Mouse (Mus musculus) stomach, embryonic 14.5 days (tissue): Measurements from ENCODE around the gene Atp9a. TPM values are rescaled to one million over a fixed set of nuclear protein-coding genes. Genes with fewer than 3 reads are reported as not detected.

Source experiments
- ATAC-seq: fragments of 200-750 bp; cut with Nextera tagmentation; 2 replicates; pipeline ENCODE4 v1.8.0; 2017; ENCODE audit warnings: low read depth, moderate TSS enrichment; ENCODE audit not compliant: insufficient number of reproducible peaks, insufficient read depth, low FRiP score
- H3K27ac ChIP-seq: fragments of 300-500 bp; sonication (generic); 2 replicates; pipeline ENCODE4 v1.5.1; 2014; ENCODE audit warnings: mild to moderate bottlenecking, low read length, moderate library complexity, mixed read lengths
- H3K27me3 ChIP-seq: fragments of 300-500 bp; sonication (generic); 2 replicates; pipeline ENCODE4 v1.6.1; 2014; ENCODE audit warnings: low read length, control low read depth, mixed read lengths; ENCODE audit not compliant: control insufficient read depth, insufficient read depth
- H3K36me3 ChIP-seq: fragments of 300-500 bp; sonication (generic); 2 replicates; pipeline ENCODE4 v1.6.1; 2014; ENCODE audit warnings: mild to moderate bottlenecking, control low read depth, low read length, moderate library complexity, mixed read lengths; ENCODE audit not compliant: control insufficient read depth, insufficient read depth
- H3K4me1 ChIP-seq: fragments of 300-500 bp; sonication (generic); 2 replicates; pipeline ENCODE4 v1.6.1; 2014; ENCODE audit warnings: low read length, control low read depth, mixed read lengths; ENCODE audit not compliant: control insufficient read depth, insufficient read depth
- H3K4me2 ChIP-seq: fragments of 300-500 bp; sonication (generic); replicated peaks from 2 replicates; pipeline ENCODE4 v1.6.1; 2014; ENCODE audit warnings: low read depth, low read length, control low read depth
- H3K4me3 ChIP-seq: fragments of 300-500 bp; sonication (generic); 2 replicates; pipeline ENCODE4 v1.5.1; 2014; ENCODE audit warnings: low read depth, low read length, control low read depth
- H3K9ac ChIP-seq: fragments of 300-500 bp; sonication (generic); replicated peaks from 2 replicates; pipeline ENCODE4 v1.6.1; 2014; ENCODE audit warnings: low read depth, mild to moderate bottlenecking, control low read depth, low read length, moderate library complexity, mixed read lengths
- H3K9me3 ChIP-seq: fragments of 300-500 bp; sonication (generic); 2 replicates; pipeline ENCODE4 v1.6.1; 2016; ENCODE audit warnings: low read depth, low read length, control low read depth; ENCODE audit not compliant: control insufficient read depth
- WGBS: fragments of 180-500 bp; shearing (Covaris S2); extraction: QIAGEN DNeasy Blood & Tissue Kit; methylation state at CpG from one replicate; pipeline ENCODE4 v1.1.7; 2014; 5-methylcytosine and 5-hydroxymethylcytosine counted together
- polyA plus RNA-seq: library from polyadenylated mRNA; unstranded; fragments of >200 nt; fragmentation: Nextera tagmentation; extraction: Ambion mirVana; gene quantifications from 2 replicates; pipeline ENCODE4 v1.2.1, GENCODE M21; 2014

Gene Atp9a
- polyA plus RNA-seq, 1 experiment from 2014 or later, result 12.6 TPM

DNA sequence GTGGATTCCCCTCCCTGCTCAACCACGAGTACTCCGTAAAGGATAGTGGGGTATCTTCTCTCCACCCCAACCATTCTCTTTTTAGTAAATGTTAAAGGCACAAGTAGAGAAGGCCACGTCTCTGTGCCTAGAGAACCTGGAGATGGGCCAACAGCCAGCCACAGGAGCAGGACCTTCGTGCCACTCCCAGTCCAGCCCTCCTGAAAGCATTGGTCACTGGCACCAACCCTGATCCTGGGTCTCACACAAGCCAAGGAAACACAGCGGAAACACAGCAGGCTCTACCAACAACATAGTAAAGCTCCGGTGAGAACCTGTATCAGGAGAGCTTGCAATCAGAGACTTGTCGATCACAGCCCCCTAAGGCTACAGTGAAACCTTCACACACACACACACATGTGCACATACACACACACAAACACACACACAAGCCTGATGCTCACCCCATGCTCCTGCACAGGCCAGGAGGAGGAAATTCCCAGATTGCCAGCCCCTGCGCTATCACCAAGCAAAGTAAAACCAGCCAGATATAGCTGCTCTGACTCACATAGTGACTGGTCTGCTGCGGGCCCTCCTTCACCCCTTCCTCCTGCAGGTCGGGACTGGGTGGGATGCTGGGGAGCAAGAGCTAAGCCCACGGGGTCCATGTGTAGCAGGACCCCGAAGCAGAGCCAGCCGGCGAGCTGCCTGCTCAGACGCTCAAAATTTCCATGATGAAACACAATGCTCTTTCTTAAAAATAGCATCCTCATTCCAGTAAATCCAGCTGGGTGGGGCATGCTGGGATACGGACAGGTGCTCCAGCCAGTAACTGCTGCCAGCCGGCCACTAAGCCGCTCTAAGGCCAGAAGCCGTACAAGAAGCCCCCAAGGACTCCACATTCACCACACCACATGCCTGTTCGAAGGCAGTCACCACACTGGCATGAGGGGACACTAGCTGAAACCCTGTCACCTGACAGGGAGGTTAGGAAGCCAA lies 29.7 kb downstream of the Atp9a start:
- WGBS, result 82% methylated on average over 20 of the region's 20 CpGs
- Histone ChIP-seq H3K4me3 (no peak overlapping the region), H3K27me3 (no peaks in the 10 kb centered on the region), H3K4me1 (no peaks in the 10 kb centered on the region), H3K9ac (no peak overlapping the region), H3K4me2 (no peak overlapping the region), H3K27ac (no peak overlapping the region), H3K9me3 (no peaks in the 10 kb centered on the region), H3K36me3 (no peaks in the 10 kb centered on the region)
- no peak for ATAC-seq

DNA sequence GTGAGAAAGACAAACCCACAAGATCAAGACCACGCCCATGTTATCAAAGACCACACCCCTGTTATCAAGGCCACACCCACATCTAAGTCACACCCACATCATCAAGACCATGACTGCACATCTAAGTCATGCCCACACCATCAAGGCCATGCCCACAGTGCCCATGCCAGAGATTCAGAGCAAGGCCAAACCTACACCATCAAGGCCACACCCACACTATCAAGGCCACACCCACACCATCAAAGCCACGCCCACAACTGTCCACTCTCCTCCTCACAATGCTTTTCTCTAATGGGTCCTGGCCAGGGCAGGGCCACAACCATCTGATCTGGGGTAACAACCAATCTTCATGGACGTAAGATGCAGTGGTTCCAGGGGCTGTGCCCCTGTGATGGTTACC lies 31.2 kb downstream of the Atp9a start:
- H3K4me1 ChIP-seq, result no peaks in the 10 kb centered on the region
- 76% methylated on average over 3 of the region's 3 CpGs for WGBS
- H3K27me3 ChIP-seq, result no peaks in the 10 kb centered on the region
- H3K9me3 ChIP-seq, result no peaks in the 10 kb centered on the region
- H3K9ac ChIP-seq, result no peak overlapping the region
- H3K4me3 ChIP-seq, result no peak overlapping the region
- no peak overlapping the region for H3K27ac ChIP-seq
- no peak overlapping the region for H3K4me2 ChIP-seq
- 0 out of 2 replicates have a peak, but pooled peaks have one; percentile 10 for ATAC-seq
- no peaks in the 10 kb centered on the region; the same call in 1 of the 2 replicates for H3K36me3 ChIP-seq

DNA sequence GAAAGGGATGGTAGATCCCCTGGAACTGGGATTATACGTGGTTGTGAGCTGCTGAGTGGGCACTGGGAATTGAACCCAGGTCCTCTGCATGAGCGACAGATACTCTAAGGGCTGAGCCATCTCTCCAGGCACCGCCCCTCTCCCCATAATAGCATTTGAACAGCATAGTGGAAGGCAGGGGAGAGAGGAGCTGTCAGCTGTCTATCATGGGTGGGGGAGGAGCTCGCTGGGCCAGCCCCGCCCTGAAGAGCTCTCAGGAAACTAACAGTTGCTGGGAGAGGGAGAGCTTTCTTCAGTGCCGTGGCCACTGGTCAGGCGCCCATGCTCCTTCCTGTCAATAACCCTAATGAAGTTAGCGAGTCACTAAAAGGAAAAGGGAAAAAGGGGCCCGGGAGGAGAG lies 34.4 kb downstream of the Atp9a start:
- H3K4me1 ChIP-seq, result no peaks in the 10 kb centered on the region
- H3K27ac ChIP-seq, result no peak overlapping the region
- no peak overlapping the region for H3K4me3 ChIP-seq
- ATAC-seq, result no peak
- no peaks in the 10 kb centered on the region for H3K9me3 ChIP-seq
- 41% methylated on average over 9 of the region's 9 CpGs for WGBS
- H3K4me2 ChIP-seq, result no peak overlapping the region
- H3K27me3 ChIP-seq, result no peaks in the 10 kb centered on the region
- no peaks in the 10 kb centered on the region; the same call in 1 of the 2 replicates for H3K36me3 ChIP-seq
- H3K9ac ChIP-seq, result no peak overlapping the region

DNA sequence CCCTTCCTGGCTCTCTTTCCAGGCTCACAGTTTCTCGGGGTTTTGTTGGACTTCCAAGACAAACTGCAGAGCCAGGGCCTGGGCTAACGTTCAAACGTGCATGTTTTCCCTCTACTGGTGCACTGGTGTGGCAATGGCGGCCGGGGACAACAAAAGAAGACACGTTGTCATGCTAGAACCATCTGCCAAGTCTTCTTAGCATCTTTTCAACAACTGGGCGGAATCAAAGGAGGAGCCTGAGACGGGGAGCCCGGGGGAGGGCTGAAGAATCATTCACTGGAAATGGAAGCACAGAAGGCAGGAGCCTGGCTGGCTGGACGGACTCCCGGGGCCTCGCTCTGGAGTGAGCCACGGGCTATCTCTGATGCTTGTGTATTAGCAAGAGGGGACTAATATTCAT lies 39.9 kb downstream of the Atp9a start:
- H3K9me3 ChIP-seq, result no peaks in the 10 kb centered on the region
- H3K9ac ChIP-seq, result no peak overlapping the region
- no peaks in the 10 kb centered on the region; the same call in 1 of the 2 replicates for H3K36me3 ChIP-seq
- 68% methylated on average over 13 of the region's 13 CpGs for WGBS
- no peak overlapping the region for H3K27ac ChIP-seq
- H3K4me1 ChIP-seq, result no peaks in the 10 kb centered on the region
- ATAC-seq, result no peak
- H3K27me3 ChIP-seq, result no peaks in the 10 kb centered on the region
- H3K4me3 ChIP-seq, result no peak overlapping the region
- H3K4me2 ChIP-seq, result no peak overlapping the region

DNA sequence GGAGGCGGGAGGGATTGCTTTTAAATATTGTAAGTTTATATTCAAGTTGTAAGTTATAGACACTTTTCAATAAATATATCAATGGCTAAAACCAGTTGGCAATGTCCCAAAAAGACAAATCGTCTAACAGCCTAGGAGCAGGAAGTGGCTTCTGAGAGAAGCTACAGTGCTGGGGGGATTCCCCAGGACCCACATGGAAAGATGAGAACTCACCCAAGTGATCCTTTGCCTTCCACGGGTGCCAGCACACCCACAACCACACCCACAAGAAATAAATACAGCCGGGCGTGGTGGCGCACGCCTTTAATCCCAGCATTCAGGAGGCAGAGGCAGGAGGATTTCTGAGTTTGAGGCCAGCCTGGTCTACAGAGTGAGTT lies 47.2 kb downstream of the Atp9a start:
- Histone ChIP-seq H3K4me3 (no peak overlapping the region), H3K4me2 (no peak overlapping the region), H3K36me3 (no peaks in the 10 kb centered on the region), H3K9me3 (no peaks in the 10 kb centered on the region), H3K27me3 (no peaks in the 10 kb centered on the region), H3K27ac (no peak overlapping the region), H3K9ac (no peak overlapping the region), H3K4me1 (peaks cover 4% of the 10 kb centered on the region; the same call in 1 of the 2 replicates)
- 78% methylated on average over 7 of the region's 7 CpGs for WGBS
- ATAC-seq, result no peak

DNA sequence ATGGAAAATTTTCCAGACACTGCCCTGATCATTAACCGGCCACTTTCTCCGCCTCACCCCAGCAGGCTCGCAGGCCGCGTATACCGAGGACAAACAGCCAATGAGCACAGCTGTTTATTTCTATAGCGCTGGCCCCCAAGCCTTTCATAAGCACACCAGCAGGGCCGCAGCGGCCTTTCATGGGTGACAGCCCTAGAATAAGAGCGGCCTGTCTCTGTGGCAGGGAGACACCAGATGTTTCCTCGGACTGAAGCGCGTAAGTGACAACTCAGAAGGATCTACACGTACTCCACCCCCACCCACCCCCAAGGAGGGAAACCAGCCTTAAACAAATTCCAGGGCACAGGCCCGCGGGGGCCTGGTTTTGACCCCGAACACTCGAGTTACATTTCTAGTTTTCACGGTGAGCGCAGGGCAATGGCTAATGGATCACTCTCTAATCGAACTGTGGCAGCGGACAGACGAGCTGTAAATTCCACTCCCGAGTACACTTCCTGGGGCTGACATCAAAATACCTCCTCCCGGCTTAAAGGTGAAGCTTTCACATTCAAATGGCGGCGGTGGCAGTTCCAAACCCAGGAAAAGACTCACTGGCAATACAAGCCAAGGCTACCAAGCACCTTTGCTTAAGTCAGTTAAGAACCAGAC lies 47.7 kb downstream of the Atp9a start:
- WGBS, result 15% methylated on average over 27 of the region's 27 CpGs
- ATAC-seq, result no peak
- H3K9ac ChIP-seq, result no peak overlapping the region

DNA sequence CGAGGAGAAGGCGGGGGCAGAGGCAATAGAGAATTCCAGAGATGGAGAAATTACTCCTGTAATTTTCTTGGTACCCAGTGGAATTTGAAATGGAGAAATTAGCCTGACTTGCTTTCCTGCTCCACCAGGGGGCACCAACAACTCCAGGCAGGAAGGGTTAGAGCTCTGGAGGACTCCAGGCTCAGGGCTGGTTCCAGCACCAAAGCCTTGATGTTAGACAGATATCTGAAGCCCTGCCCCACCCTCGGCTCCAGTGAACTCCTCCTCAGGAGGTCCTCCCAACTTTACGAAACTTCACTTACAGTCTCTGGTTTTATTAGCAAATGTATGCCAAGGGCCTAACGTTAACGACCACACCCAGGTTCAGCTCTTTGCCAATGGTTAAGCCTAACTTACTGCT lies 50.4 kb downstream of the Atp9a start:
- Histone ChIP-seq H3K4me2 (no peak overlapping the region), H3K9me3 (no peaks in the 10 kb centered on the region), H3K9ac (no peak overlapping the region), H3K4me1 (peaks cover 4% of the 10 kb centered on the region; the same call in 1 of the 2 replicates), H3K4me3 (no peak overlapping the region), H3K27me3 (no peaks in the 10 kb centered on the region), H3K27ac (no peak overlapping the region), H3K36me3 (no peaks in the 10 kb centered on the region)
- ATAC-seq, result 0 out of 2 replicates have a peak, but pooled peaks have one; percentile 47
- 23% methylated on average over 6 of the region's 6 CpGs for WGBS

More for the DNA sequence above, 47.7 kb downstream of the Atp9a start:
- Histone ChIP-seq H3K4me3 (no peak overlapping the region), H3K27ac (no peak overlapping the region), H3K27me3 (no peaks in the 10 kb centered on the region), H3K4me1 (peaks cover 4% of the 10 kb centered on the region; the same call in 1 of the 2 replicates), H3K4me2 (peak overlapping the region; percentile 3; the same call in 1 of the 2 replicates), H3K36me3 (no peaks in the 10 kb centered on the region), H3K9me3 (no peaks in the 10 kb centered on the region)

DNA sequence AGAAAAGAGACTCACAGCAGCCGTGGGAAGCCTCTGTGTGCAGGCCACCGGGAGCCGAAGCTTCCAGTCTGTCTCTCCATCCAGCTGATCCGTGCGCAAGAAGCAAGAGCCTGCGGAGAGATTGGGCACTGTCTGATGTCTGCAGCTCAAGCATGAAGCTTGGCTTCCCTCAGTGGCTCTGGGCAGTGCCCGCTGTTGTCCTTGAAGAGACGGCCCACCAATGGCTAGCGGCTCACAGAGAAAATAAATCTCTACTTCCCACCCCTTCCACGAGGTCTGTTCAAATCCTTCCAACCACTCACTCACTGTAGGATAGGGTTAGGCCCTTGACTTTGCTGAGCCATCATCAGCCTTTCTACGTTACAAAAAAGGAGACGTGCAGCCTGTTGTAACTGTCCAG lies 54.9 kb downstream of the Atp9a start:
- no peak for ATAC-seq
- 88% methylated on average over 12 of the region's 12 CpGs for whole genome bisulfite sequencing

More for the DNA sequence above, 54.9 kb downstream of the Atp9a start:
- no peak overlapping the region for H3K4me2 ChIP-seq
- H3K9me3 ChIP-seq, result no peaks in the 10 kb centered on the region
- H3K9ac ChIP-seq, result no peak overlapping the region
- H3K36me3 ChIP-seq, result no peaks in the 10 kb centered on the region
- H3K27me3 ChIP-seq, result no peaks in the 10 kb centered on the region
- H3K4me1 ChIP-seq, result 0 out of 2 replicates have a peak, but pooled peaks cover 2% of the 10 kb centered on the region
- H3K27ac ChIP-seq, result no peak overlapping the region
- H3K4me3 ChIP-seq, result no peak overlapping the region
